ENCODE assay signal across 9 mouse cellular contexts in genomic region chr5:25609911-25610310, GRCm38 (mm10).
DNase-seq lines count a peak whose midpoint lies in the region; ATAC-seq and TF ChIP-seq lines count a peak whose summit lies in the region.
"Had no signal": no experiment of that assay in that cellular context is flagged by ENCODE, and none has a peak within 500 bp of the region (broad histone marks: within the 10 kb centered on the region; RNA-seq: fewer than 3 reads in every experiment).

No protein-coding gene starts in this region.

- peak; percentile 36 for DNase-seq in Muller cell, postnatal 12 days (ENCODE audit: inconsistent ontology term)
- peak; percentile 71 for DNase-seq in cerebellum, adult 9-10 months
- peak; percentile 12 for DNase-seq in hindbrain, embryonic 10.5 days (ENCODE audit: low spot score)
- DNase-seq in thymus, adult 2 months = no peak
- no peak for DNase-seq in gastrocnemius, postnatal 4 days (ENCODE audit: low spot score in 2 of 2)
- no peak for DNase-seq in lung, adult 18-20 months
- no peak for DNase-seq in adrenal gland, adult 2 months

- ATAC-seq in midbrain, embryonic 13.5 days = peak; percentile 74

- TF ChIP-seq POLR2A in thymus, adult 2 months (IDR thresholded peaks at IDR 0.05; ENCODE audit: control insufficient read depth, extremely low read depth, insufficient read depth, low read length, poor library complexity) = no peak

- peaks cover 6% of the 10 kb centered on the region; the same call in 1 of the 2 replicates for H3K4me1 ChIP-seq in hindbrain, embryonic 10.5 days (replicated peaks)
- H3K4me1 ChIP-seq in midbrain, embryonic 13.5 days (replicated peaks) = 0 out of 2 replicates have a peak, but pooled peaks cover 2% of the 10 kb centered on the region
- H3K4me1 ChIP-seq in thymus, adult 2 months (replicated peaks; ENCODE audit: control insufficient read depth, insufficient read depth, low read length) = no peaks in the 10 kb centered on the region

- WGBS in hindbrain, embryonic 10.5 days = 14% methylated on average over 9 of the region's 9 CpGs
- 10% methylated on average over 9 of the region's 9 CpGs for WGBS in midbrain, embryonic 13.5 days
- 52% methylated on average over 9 of the region's 9 CpGs for WGBS in thymus, adult 2 months

- no peaks in the 10 kb centered on the region for H3K27me3 ChIP-seq in hindbrain, embryonic 10.5 days (ENCODE audit: insufficient read depth, poor library complexity, severe bottlenecking)
- no peaks in the 10 kb centered on the region for H3K27me3 ChIP-seq in midbrain, embryonic 13.5 days
- H3K27me3 ChIP-seq in thymus, adult 2 months (ENCODE audit: control insufficient read depth, insufficient read depth, low read length) = no peaks in the 10 kb centered on the region
- H3K27me3 ChIP-seq: limb, embryonic 15.5 days had no signal

- no peaks in the 10 kb centered on the region for H3K9me3 ChIP-seq in hindbrain, embryonic 10.5 days
- H3K9me3 ChIP-seq in midbrain, embryonic 13.5 days = no peaks in the 10 kb centered on the region
- H3K9me3 ChIP-seq: limb, embryonic 15.5 days had no signal

- no peak overlapping the region for H3K4me3 ChIP-seq in hindbrain, embryonic 10.5 days
- no peak overlapping the region for H3K4me3 ChIP-seq in midbrain, embryonic 13.5 days (replicated peaks)
- no peak overlapping the region for H3K4me3 ChIP-seq in thymus, adult 2 months (ENCODE audit: control insufficient read depth, insufficient read depth, low read length)
- H3K4me3 ChIP-seq: limb, embryonic 15.5 days had no signal

- H3K9ac ChIP-seq in midbrain, embryonic 13.5 days (replicated peaks) = no peak overlapping the region
- H3K9ac ChIP-seq: limb, embryonic 15.5 days had no signal

- H3K4me2 ChIP-seq in midbrain, embryonic 13.5 days (replicated peaks) = no peak overlapping the region
- H3K4me2 ChIP-seq: limb, embryonic 15.5 days had no signal

- peak overlapping the region; percentile 8; the same call in 1 of the 2 replicates for H3K27ac ChIP-seq in hindbrain, embryonic 10.5 days
- H3K27ac ChIP-seq in midbrain, embryonic 13.5 days = no peak overlapping the region
- H3K27ac ChIP-seq in thymus, adult 2 months (ENCODE audit: control insufficient read depth, insufficient read depth, low read length) = no peak overlapping the region
- H3K27ac ChIP-seq: limb, embryonic 15.5 days had no signal

- TF ChIP-seq CTCF in thymus, adult 2 months (IDR thresholded peaks at IDR 0.05; ENCODE audit: borderline replicate concordance, control insufficient read depth, extremely low read depth, insufficient read depth, low read length, poor library complexity) = no peak

- no peaks in the 10 kb centered on the region for H3K36me3 ChIP-seq in hindbrain, embryonic 10.5 days
- H3K36me3 ChIP-seq in midbrain, embryonic 13.5 days = no peaks in the 10 kb centered on the region
- no peaks in the 10 kb centered on the region for H3K36me3 ChIP-seq in thymus, adult 2 months (ENCODE audit: control insufficient read depth, insufficient read depth, low read length)
- H3K36me3 ChIP-seq: limb, embryonic 15.5 days had no signal

Comparison
In these comparisons a context has a peak if more than half of its experiments do, and no peak if none do; other contexts are left out.
1. DNase-seq: peak in Muller cell, postnatal 12 days (single experiment), cerebellum, adult 9-10 months (single experiment) and hindbrain, embryonic 10.5 days (single experiment); none in thymus, adult 2 months (single experiment), gastrocnemius, postnatal 4 days (0 of 2), lung, adult 18-20 months (0 of 2) and adrenal gland, adult 2 months (single experiment).